Mouse (Mus musculus) embryonic facial prominence, embryonic 12.5 days (tissue): ENCODE results near the gene Gna15. TPM values are rescaled to one million over a fixed set of nuclear protein-coding genes. Genes with fewer than 3 reads are reported as not detected.

Experiments
- ATAC-seq: fragments of 200-750 bp; cut with Nextera tagmentation; 2 replicates; pipeline ENCODE4 v1.8.0; 2017; ENCODE audit not compliant: insufficient number of reproducible peaks, insufficient read depth, low FRiP score, low TSS enrichment
- H3K27ac ChIP-seq: fragments of 300-500 bp; sonication (generic); 2 replicates; pipeline ENCODE4 v1.5.1; 2016; ENCODE audit warnings: mild to moderate bottlenecking
- H3K27me3 ChIP-seq: fragments of 300-500 bp; sonication (generic); 2 replicates; pipeline ENCODE4 v1.6.1; 2016; ENCODE audit warnings: mild to moderate bottlenecking, moderate library complexity
- H3K36me3 ChIP-seq: fragments of 300-500 bp; sonication (generic); 2 replicates; pipeline ENCODE4 v1.6.1; 2016; ENCODE audit warnings: mild to moderate bottlenecking
- H3K4me1 ChIP-seq: fragments of 300-500 bp; sonication (generic); 2 replicates; pipeline ENCODE4 v1.6.1; 2016
- H3K4me2 ChIP-seq: fragments of 300-500 bp; sonication (generic); replicated peaks from 2 replicates; pipeline ENCODE4 v1.6.1; 2016; ENCODE audit warnings: mild to moderate bottlenecking, moderate library complexity
- H3K4me3 ChIP-seq: fragments of 300-500 bp; sonication (generic); 2 replicates; pipeline ENCODE4 v1.5.1; 2016; ENCODE audit warnings: mild to moderate bottlenecking
- H3K9ac ChIP-seq: fragments of 300-500 bp; sonication (generic); 2 replicates; pipeline ENCODE4 v1.6.1; 2016; ENCODE audit warnings: mild to moderate bottlenecking, moderate library complexity
- H3K9me3 ChIP-seq: fragments of 300-500 bp; sonication (generic); 2 replicates; pipeline ENCODE4 v1.6.1; 2016; ENCODE audit warnings: mild to moderate bottlenecking, moderate library complexity
- WGBS: fragments of 180-500 bp; shearing (Covaris S2); methylation state at CpG from one replicate; pipeline ENCODE4 v1.1.7; 2016; 5-methylcytosine and 5-hydroxymethylcytosine counted together
- polyA plus RNA-seq: library from polyadenylated mRNA; unstranded; fragments of >200 nt; fragmentation: Nextera tagmentation; extraction: Ambion mirVana; gene quantifications from 2 replicates; pipeline ENCODE4 v1.2.1, GENCODE M21; 2016

Gene Gna15
- 0.86 and 0.97 TPM in 2 replicates for polyA plus RNA-seq

GRCm38 (mm10) chr10:81524051-81524605 lies at the start of gene Gna15:
Gene Gna15, minus strand, starts transcription at chr10:81524225.
- ATAC-seq: no peak
- WGBS: 17% methylated on average over 9 of the region's 9 CpGs
- H3K4me2 ChIP-seq: no peak within 1 kb of the TSS
- peaks cover 5% of the 10 kb centered on the region for H3K36me3 ChIP-seq
- 0 out of 2 replicates have a peak, but pooled peaks cover 3% of the 10 kb centered on the region for H3K4me1 ChIP-seq
- H3K27ac ChIP-seq: peak within 1 kb of the TSS; percentile 30; the same call in 1 of the 2 replicates
- peaks cover 12% of the 10 kb centered on the region for H3K27me3 ChIP-seq
- no peak within 1 kb of the TSS for H3K4me3 ChIP-seq
- H3K9ac ChIP-seq: no peak within 1 kb of the TSS; the same call in 1 of the 2 replicates
- H3K9me3 ChIP-seq: no peaks in the 10 kb centered on the region

- peaks cover 72% of the 10 kb centered on the region for H3K4me1 ChIP-seq
- no peak overlapping the region for H3K9ac ChIP-seq
- ATAC-seq: no peak
- 0 out of 2 replicates have a peak, but pooled peaks cover 7% of the 10 kb centered on the region for H3K36me3 ChIP-seq
- H3K4me3 ChIP-seq: no peak overlapping the region
- peaks cover 24% of the 10 kb centered on the region; the same call in 1 of the 2 replicates for H3K27me3 ChIP-seq
- H3K27ac ChIP-seq: peak overlapping the region; percentile 93
- WGBS: 7% methylated on average over 9 of the region's 9 CpGs
- H3K4me2 ChIP-seq: peak overlapping the region; percentile 52; the same call in 1 of the 2 replicates
- H3K9me3 ChIP-seq: no peaks in the 10 kb centered on the region
Measured at GRCm38 (mm10) chr10:81572975-81573374, 49.0 kb upstream of the Gna15 start.

GRCm38 (mm10) chr10:81572133-81572671 lies 48.2 kb upstream of the Gna15 start:
- peak overlapping the region; percentile 93 for H3K27ac ChIP-seq
- no peaks in the 10 kb centered on the region for H3K9me3 ChIP-seq
- H3K4me3 ChIP-seq: peak overlapping the region; percentile 28
- H3K27me3 ChIP-seq: peaks cover 24% of the 10 kb centered on the region; the same call in 1 of the 2 replicates
- 5% methylated on average over 9 of the region's 9 CpGs for WGBS
- peak overlapping the region; percentile 52 for H3K4me2 ChIP-seq
- ATAC-seq: no peak
- 0 out of 2 replicates have a peak overlapping the region, but pooled peaks have one; percentile 7 for H3K9ac ChIP-seq
- peaks cover 80% of the 10 kb centered on the region for H3K4me1 ChIP-seq
- H3K36me3 ChIP-seq: 0 out of 2 replicates have a peak, but pooled peaks cover under 1% of the 10 kb centered on the region

- Histone ChIP-seq H3K27ac (peak overlapping the region; percentile 93), H3K4me2 (peak overlapping the region; percentile 52), H3K9me3 (no peaks in the 10 kb centered on the region), H3K9ac (no peak overlapping the region), H3K36me3 (peaks cover 8% of the 10 kb centered on the region), H3K4me1 (peaks cover 77% of the 10 kb centered on the region), H3K4me3 (peak overlapping the region; percentile 28), H3K27me3 (peaks cover 17% of the 10 kb centered on the region; the same call in 1 of the 2 replicates)
- peak; percentile 89 for ATAC-seq
- WGBS: 1% methylated on average over 18 of the region's 18 CpGs
Measured at GRCm38 (mm10) chr10:81571501-81571876, 47.5 kb upstream of the Gna15 start.

- Histone ChIP-seq H3K27ac (peak overlapping the region; percentile 93), H3K4me3 (peak overlapping the region; percentile 28), H3K9me3 (no peaks in the 10 kb centered on the region), H3K4me2 (peak overlapping the region; percentile 52), H3K27me3 (peaks cover 13% of the 10 kb centered on the region; the same call in 1 of the 2 replicates), H3K4me1 (peaks cover 73% of the 10 kb centered on the region), H3K9ac (no peak overlapping the region), H3K36me3 (peaks cover 13% of the 10 kb centered on the region)
- under 1% methylated on average over 34 of the region's 34 CpGs for WGBS
- ATAC-seq: peak; percentile 67
Measured at GRCm38 (mm10) chr10:81570831-81571500, 46.9 kb upstream of the Gna15 start.

GRCm38 (mm10) chr10:81570238-81570800 lies 46.3 kb upstream of the Gna15 start:
- WGBS: under 1% methylated on average over 10 of the region's 11 CpGs
- H3K9me3 ChIP-seq: no peaks in the 10 kb centered on the region
- H3K27me3 ChIP-seq: peaks cover 13% of the 10 kb centered on the region; the same call in 1 of the 2 replicates
- H3K9ac ChIP-seq: no peak overlapping the region
- H3K27ac ChIP-seq: peak overlapping the region; percentile 93
- peaks cover 71% of the 10 kb centered on the region for H3K4me1 ChIP-seq
- no peak for ATAC-seq
- peaks cover 19% of the 10 kb centered on the region for H3K36me3 ChIP-seq
- H3K4me2 ChIP-seq: peak overlapping the region; percentile 52
- 0 out of 2 replicates have a peak overlapping the region, but pooled peaks have one; percentile 1 for H3K4me3 ChIP-seq

GRCm38 (mm10) chr10:81569507-81570237 lies 45.6 kb upstream of the Gna15 start:
- WGBS: 33% methylated on average over 9 of the region's 9 CpGs
- Histone ChIP-seq H3K4me1 (peaks cover 74% of the 10 kb centered on the region), H3K9ac (no peak overlapping the region), H3K36me3 (peaks cover 25% of the 10 kb centered on the region), H3K27me3 (peaks cover 13% of the 10 kb centered on the region; the same call in 1 of the 2 replicates), H3K27ac (peak overlapping the region; percentile 93), H3K4me2 (0 out of 2 replicates have a peak overlapping the region, but pooled peaks have one; percentile 52), H3K9me3 (no peaks in the 10 kb centered on the region), H3K4me3 (no peak overlapping the region)
- ATAC-seq: no peak

- peak overlapping the region; percentile 40 for H3K4me2 ChIP-seq
- peaks cover 75% of the 10 kb centered on the region for H3K4me1 ChIP-seq
- WGBS: 8% methylated on average over 15 of the region's 16 CpGs
- H3K36me3 ChIP-seq: peaks cover 31% of the 10 kb centered on the region
- H3K9ac ChIP-seq: 0 out of 2 replicates have a peak overlapping the region, but pooled peaks have one; percentile 8
- H3K27me3 ChIP-seq: 0 out of 2 replicates have a peak, but pooled peaks cover 3% of the 10 kb centered on the region
- ATAC-seq: 0 out of 2 replicates have a peak, but pooled peaks have one; percentile 0
- peak overlapping the region; percentile 93 for H3K27ac ChIP-seq
- no peaks in the 10 kb centered on the region for H3K9me3 ChIP-seq
- no peak overlapping the region for H3K4me3 ChIP-seq
Measured at GRCm38 (mm10) chr10:81568381-81569191, 44.6 kb upstream of the Gna15 start.

- ATAC-seq: no peak
- Histone ChIP-seq H3K4me1 (peaks cover 83% of the 10 kb centered on the region), H3K27me3 (no peaks in the 10 kb centered on the region), H3K36me3 (peaks cover 38% of the 10 kb centered on the region), H3K4me3 (no peak overlapping the region), H3K9me3 (no peaks in the 10 kb centered on the region), H3K4me2 (no peak overlapping the region; the same call in 1 of the 2 replicates), H3K27ac (no peak overlapping the region), H3K9ac (no peak overlapping the region)
- 28% methylated on average over 20 of the region's 20 CpGs for WGBS
Measured at GRCm38 (mm10) chr10:81565257-81566228, 41.5 kb upstream of the Gna15 start.
